Mouse (Mus musculus) embryonic facial prominence, embryonic 15.5 days (tissue): ENCODE results near the gene Xpc. TPM values are rescaled to one million over a fixed set of nuclear protein-coding genes. Genes with fewer than 3 reads are reported as not detected.

ENCODE experiments used
- polyA plus RNA-seq: library from polyadenylated mRNA; unstranded; fragments of >200 nt; fragmentation: Nextera tagmentation; extraction: Ambion mirVana; gene quantifications from 2 replicates; pipeline ENCODE4 v1.2.1, GENCODE M21; 2015

Gene Xpc
- polyA plus RNA-seq, 1 experiment from 2014 or later, result 19.7 TPM

Other genes with a start within 250 kb of the Xpc start
- 0.66 and 1.1 TPM in 2 replicates for gene Wnt7a, start 104.5 kb downstream of the Xpc start, polyA plus RNA-seq
- 22.2 and 22.3 TPM in 2 replicates for gene Chchd4, start 42.3 kb downstream of the Xpc start, polyA plus RNA-seq
- gene Tmem43, start 42.2 kb downstream of the Xpc start, polyA plus RNA-seq, result 65.7 and 69.6 TPM in 2 replicates
- 220 and 227 TPM in 2 replicates for gene Lsm3, start within 50 bp of the Xpc start, polyA plus RNA-seq
- gene Slc6a6, start 168.2 kb upstream of the Xpc start, polyA plus RNA-seq, result 61.6 and 77.5 TPM in 2 replicates